Mouse (Mus musculus): ENCODE data around the gene Ncor2.

DNA sequence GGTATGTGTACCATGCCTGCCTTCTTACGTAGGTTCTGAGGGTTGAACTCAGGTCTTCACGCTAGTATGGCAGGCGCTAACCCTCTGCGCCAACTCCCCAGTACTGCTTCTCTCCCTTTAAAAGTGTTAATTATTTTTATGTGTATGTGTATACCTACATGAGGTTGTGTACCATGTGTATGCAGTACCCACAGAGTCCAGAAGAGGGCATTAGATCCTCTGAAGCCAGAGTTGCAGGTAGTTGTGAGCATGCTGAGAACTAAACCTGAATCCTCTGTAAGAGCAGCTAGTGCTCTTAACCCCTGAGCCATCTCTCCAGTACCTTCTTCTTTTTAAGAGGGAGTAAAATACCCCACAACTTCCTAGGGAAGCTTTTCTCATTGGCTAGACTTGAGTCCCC, 48.7 kb upstream of the Ncor2 start:
- peak; percentile 65 for TF ChIP-seq CTCF (conservative IDR thresholded peaks at IDR 0.05; ENCODE audit: low read length)
- TF ChIP-seq POU5F1 (IDR thresholded peaks at IDR 0.05; ENCODE audit: borderline replicate concordance, low read length): no peak
